Mouse (Mus musculus): ENCODE measurements around the gene Mybbp1a.

DNA sequence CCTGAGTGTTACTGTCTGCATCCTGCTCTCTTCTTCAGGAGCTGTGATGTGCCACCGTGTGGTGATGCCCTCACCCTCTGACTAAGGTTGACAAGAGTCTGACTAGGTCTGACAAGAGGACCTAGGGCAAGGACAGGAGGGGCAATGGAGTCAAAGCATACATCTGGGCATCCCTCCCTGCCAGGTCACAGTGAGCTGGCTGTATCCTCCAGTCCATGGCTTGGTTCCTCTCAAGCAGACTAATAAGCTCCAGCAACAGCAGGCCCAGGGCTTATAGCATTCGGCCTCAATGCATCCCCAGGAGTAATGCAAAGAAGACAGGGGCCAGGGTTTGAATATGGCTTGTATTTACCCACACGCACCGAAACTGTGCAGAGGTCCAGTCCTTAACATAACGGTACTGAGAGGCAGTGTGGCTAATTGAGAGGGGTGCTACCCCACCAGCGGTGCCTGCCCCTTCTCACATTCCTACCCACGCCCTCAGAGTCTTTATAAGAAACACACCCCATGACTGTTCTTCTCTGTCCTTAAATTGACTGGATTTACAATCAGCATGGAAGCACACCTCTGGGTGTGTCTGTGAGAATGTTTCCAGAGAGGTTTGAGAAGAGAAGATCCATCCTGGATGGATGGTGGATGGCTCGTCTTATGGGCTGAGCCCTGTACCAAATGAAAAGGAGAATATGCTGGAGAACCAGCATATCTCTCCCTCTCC is 43.2 kb upstream of the Mybbp1a start:
- no peak for TF ChIP-seq CTCF (IDR thresholded peaks at IDR 0.05; ENCODE audit: extremely low read depth, insufficient read length, insufficient replicate concordance, low read depth, low read length)
- no peak for TF ChIP-seq POLR2A (IDR thresholded peaks at IDR 0.05; ENCODE audit: low read depth, low read length)
